Mouse (Mus musculus) heart, postnatal 25 days (tissue): ENCODE measurements around the gene Abi2. TPM values are rescaled to one million over a fixed set of nuclear protein-coding genes. Genes with fewer than 3 reads are reported as not detected.

ENCODE experiments used
- DNase-seq: peaks from one replicate; pipeline ENCODE4 v3.0.0; 2022; ENCODE audit warnings: low spot score
- intact Hi-C: fragments of 180-260 bp; cut with DNase I; formaldehyde crosslinking; loops from one replicate; pipeline ENCODE4 v1.15.1; 2025
- total RNA-seq, 2 experiments: library from RNA; stranded (reverse); gene quantifications; 2 replicates each; pipeline ENCODE4 v1.2.3; 2021

The Abi2 gene
- total RNA-seq, 2 experiments from 2014 or later: 17.6 to 22.2 TPM

DNA sequence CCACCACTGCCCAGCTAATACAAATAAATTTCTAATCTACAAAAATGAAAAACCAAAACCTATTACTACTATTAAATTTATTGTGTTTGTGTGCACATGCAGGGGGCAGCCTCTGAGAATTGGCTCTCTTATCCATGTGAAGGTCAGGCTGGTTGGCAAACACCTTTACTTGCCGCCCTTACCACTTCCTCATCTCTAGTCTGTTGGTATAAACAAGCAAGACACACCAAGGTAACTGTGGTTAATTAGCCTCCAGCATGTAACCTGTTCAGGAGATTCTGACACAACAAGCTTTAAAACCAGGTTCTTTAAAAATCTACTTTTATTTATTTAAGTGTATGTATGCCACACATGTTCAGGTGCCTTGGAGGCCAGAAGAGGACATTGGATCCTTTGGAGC, 73.5 kb downstream of the Abi2 start:
- intact Hi-C loops: no loop called here
- no peak for DNase-seq

DNA sequence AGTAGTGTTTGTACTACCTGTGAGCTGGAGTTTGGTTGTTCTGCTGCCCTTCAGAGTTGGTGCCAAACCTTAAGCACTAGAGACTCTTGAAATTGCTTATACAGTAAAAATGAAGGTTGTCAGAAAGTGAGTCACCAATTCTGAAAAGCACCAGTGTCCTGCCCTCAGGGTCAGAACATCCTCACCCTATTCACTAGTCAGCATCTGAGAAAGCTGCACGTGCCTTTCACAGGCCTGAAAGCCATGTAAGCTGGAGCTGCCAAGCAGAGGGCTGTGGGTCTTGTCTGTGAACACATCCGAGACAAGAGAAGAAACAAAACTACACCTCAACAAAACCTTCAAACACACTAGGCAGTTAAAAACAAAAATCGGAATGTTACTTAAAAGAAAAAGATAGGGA, 76.2 kb downstream of the Abi2 start:
- intact Hi-C loops: no loop called here
- DNase-seq: no peak

DNA sequence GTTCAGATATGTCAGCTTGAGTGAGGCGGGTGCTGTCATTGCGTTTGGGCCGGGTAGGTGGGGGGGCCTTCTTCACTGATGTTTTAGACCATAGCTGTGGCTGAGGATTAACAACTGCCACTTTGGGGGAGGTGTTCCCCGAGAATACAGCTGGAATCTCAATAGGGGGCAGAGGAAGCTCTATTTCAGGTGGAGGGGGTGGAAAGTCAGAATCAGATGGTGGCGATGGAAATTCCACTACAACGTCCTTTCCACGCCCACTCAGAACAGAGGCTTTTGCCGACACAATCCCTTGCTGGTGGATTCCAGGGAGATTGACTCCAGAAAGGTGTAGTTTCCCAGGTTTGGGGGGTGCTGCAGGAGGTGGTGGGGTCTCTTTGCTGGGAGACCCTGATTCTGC, 79.2 kb downstream of the Abi2 start:
- DNase-seq: no peak
- intact Hi-C loops: no loop called here

DNA sequence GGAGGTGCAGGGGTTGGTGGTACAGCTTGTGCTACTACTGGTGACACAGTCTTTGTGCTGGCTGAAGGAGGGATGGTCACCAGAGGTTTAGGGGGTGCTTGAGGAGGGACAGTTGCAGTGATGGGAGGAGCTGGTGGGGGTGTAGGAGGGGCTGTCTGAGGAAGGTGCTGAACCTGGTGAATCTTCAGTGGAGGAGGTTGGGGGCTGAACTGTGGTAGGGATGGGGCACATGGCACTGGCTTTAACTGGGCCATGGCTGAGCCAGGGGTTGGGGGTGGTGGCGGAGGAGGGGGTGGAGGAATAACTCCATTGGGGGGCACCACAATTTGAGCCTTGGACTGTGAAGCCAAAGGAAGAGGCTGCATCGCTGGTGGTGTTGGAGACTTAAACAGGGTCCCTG, 80.2 kb downstream of the Abi2 start:
- no peak for DNase-seq
- intact Hi-C loops: no loop called here

DNA sequence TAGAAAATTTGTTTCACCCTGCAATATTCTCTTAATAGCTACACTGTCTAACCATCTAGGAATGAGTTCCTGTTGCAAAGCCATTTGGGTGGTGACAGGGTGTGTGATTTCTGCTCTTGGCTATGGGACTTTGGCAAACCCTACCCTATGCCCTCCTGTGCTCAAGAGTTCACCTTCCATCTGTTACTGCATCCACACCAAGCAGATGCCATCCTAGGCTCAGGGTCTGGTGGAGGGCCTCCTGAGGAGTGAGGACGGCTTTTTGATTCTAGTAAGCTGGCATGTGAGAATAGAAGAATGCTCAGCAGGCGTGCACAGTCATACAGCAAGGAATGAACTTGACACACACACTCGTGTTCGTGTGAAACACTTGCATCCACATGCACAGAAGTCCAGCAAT, 81.1 kb downstream of the Abi2 start:
- intact Hi-C loops: no loop called here

DNA sequence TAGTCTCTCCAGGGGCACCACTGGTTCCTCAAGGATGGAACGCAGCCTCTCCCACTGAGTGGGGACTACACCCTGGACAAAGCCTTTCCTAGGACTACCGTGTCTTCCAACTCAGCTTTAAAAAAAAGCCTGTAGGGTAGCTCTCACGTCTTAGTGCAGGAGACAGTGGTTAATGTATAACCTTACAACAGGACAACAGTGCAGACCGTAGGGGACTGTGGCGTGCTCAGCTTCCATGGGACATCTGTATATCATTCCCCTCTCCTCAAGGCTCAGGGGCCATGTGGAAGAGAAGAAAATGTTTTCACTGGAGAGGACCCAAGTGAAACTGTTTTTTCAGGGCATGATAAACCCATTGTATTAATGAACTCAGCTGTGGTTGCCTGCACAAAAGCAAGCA, 83.0 kb downstream of the Abi2 start:
- no peak for DNase-seq
- intact Hi-C loops: no loop called here

More for the DNA sequence above, 81.1 kb downstream of the Abi2 start:
- no peak for DNase-seq

DNA sequence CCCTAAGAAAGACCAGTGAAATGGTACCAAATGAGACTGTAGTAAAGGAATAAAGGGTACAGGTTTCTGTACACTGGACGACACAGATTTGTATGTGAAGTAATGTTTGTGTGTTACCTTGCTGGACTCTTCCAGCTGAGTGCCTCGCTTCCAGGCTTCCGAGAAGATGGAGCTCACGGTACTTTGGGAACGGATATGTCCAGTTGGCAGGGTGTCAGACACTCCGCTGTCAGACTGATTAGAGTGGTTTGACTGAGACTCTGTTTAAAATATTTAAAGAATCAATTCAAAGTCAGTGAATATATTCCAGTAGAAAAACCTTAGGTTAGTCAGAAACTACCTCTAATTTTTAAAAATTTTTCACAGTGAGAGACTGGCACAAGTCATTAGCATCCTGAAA, 84.0 kb downstream of the Abi2 start:
- no peak for DNase-seq
- intact Hi-C loops: no loop called here

DNA sequence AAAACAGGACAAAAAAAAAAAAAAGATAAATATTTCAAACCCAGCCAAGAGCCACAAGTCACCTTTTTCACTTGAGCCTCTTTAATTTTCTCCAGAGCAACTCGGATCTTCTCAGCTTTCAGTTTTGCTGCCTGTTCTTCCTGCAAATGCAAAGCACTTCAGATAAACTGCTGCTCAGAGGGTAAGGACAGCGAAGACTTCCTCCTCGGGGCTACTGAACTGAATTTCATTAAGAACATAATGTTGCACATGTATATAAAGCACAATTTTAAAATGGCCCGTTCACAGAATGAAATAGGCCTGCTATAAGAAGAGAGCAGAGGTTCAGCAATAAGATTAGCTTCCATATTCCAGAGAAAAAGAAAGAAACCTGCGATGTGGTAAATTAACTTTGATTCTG, 94.0 kb downstream of the Abi2 start:
- DNase-seq: no peak
- intact Hi-C loops: no loop called here

DNA sequence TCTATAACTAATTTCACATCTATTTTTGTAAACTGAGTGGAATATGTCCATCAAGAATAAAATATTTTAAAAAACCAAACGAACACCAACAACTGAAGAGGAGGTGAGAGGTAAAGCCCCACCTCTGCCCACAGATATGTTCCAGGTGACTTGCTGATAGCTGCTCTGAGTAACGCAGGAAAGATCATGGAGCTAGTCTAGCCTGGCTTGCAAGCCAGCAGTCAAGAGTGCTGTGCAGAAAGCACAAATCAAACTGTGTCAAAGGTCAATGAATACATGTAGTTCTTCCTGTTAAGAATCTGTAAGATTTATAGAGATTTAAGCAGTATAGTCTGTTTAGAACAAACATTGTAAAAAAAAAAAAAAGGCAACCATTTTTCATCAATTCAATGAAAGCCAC, 101.2 kb downstream of the Abi2 start:
- intact Hi-C loops: no loop called here

DNA sequence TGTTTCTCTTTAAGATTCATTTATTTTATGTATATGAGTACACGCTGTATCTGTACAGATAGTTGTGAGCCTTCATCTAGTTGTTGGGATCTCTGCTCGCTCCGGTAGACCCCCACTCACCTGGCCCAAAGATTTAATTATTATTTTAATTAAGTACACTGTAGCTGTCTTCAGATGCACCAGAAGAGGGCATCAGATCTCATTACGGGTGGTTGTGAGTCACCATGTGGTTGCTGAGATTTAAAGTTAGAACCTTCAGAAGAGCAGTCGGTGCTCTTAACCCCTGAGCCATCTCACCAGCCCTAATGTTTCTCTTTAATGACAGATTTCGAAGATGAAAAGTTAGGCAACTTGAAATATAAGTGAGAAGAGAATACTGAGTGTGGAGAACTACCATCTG, 120.7 kb downstream of the Abi2 start:
- no peak for DNase-seq
- intact Hi-C loops: loop anchor here (5.0 kb wide), 2 partner anchors 187 to 327 kb away; partner anchors contain the start of gene Cd28

More for the DNA sequence above, 101.2 kb downstream of the Abi2 start:
- DNase-seq: no peak

DNA sequence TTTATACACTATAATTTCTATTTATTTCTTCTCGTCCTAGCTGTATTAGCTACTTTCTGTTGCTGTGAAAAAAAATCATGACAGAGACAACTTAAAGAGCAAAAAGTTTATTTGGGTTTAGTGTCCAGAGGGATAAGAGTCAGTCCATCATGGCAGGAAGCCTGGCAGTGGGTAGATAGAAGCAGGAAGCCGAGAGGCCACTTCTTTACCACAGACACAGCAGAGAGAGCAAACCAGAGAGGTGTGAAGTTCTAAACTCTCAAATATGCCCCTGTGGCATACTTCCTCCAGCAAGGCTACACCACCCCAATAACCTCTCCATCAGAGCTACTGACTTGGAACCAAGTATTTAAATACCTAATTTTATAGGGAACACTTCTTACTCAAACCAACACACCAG, 121.2 kb downstream of the Abi2 start:
- DNase-seq: no peak
- intact Hi-C loops: loop anchor here (5.0 kb wide), 2 partner anchors 187 to 327 kb away; partner anchors contain the start of gene Cd28

Other genes starting within 250 kb of the Abi2 start
- 10 to 100 TPM; 46.8 to 53.2 TPM for gene Nbeal1, start 229.0 kb upstream of the Abi2 start, total RNA-seq
- 1 to 10 TPM; 9.1 to 9.4 TPM for gene Cyp20a1, start 66.3 kb upstream of the Abi2 start, total RNA-seq
- gene Raph1, start 157.5 kb downstream of the Abi2 start, total RNA-seq: 100 to 1,000 TPM; 114 to 132 TPM